Mouse (Mus musculus) G1E (cell line): Measurements from ENCODE around the gene Urb1. TPM values are rescaled to one million over a fixed set of nuclear protein-coding genes. Genes with fewer than 3 reads are reported as not detected.

Experiments used
- ATAC-seq: 2 replicates; pipeline ENCODE4 v1.8.0; 2016; ENCODE audit warnings: mild to moderate bottlenecking; ENCODE audit not compliant: insufficient number of reproducible peaks, poor library complexity, low FRiP score, severe bottlenecking; ENCODE audit errors: extremely low read depth
- DNase-seq: peaks from one replicate; pipeline ENCODE4 v3.0.0; 2012; ENCODE audit warnings: low spot score
- H3K27me3 ChIP-seq: 2 replicates; pipeline ENCODE4 v1.6.1; 2012; ENCODE audit warnings: mild to moderate bottlenecking, low read length, inconsistent platforms; ENCODE audit not compliant: insufficient read depth
- H3K36me3 ChIP-seq: replicated peaks from 2 replicates; pipeline ENCODE3; 2012; ENCODE audit warnings: mild to moderate bottlenecking, inconsistent platforms
- H3K4me1 ChIP-seq: 2 replicates; pipeline ENCODE4 v1.6.1; 2012; ENCODE audit warnings: low read depth, low read length, inconsistent platforms, mixed read lengths; ENCODE audit not compliant: insufficient read depth
- H3K4me3 ChIP-seq: 2 replicates; pipeline ENCODE4 v1.5.1; 2012; ENCODE audit warnings: low read depth, mild to moderate bottlenecking, inconsistent platforms, low read length, moderate library complexity, mixed read lengths
- H3K9me3 ChIP-seq: replicated peaks from 2 replicates; pipeline ENCODE4 v1.6.1; 2012; ENCODE audit warnings: inconsistent platforms
- CTCF ChIP-seq: IDR thresholded peaks from 2 replicates; pipeline ENCODE4 v1.5.1; 2012; ENCODE audit warnings: low read depth, low read length, inconsistent platforms, mixed read lengths
- GATA1 ChIP-seq: IDR thresholded peaks from 2 replicates; pipeline ENCODE4 v1.6.1; 2012; ENCODE audit warnings: borderline replicate concordance, low read length, inconsistent platforms, mixed read lengths
- GATA2 ChIP-seq: IDR thresholded peaks from 2 replicates; pipeline ENCODE4 v1.6.1; 2012; ENCODE audit warnings: low read depth, low read length, inconsistent platforms, borderline replicate concordance
- POLR2AphosphoS5 ChIP-seq: IDR thresholded peaks from 2 replicates; pipeline ENCODE4 v1.6.1; 2012; ENCODE audit warnings: low read depth, low read length, inconsistent platforms; ENCODE audit not compliant: insufficient replicate concordance
- TAL1 ChIP-seq: conservative IDR thresholded peaks from 2 replicates; pipeline ENCODE4 v1.6.1; 2012; ENCODE audit warnings: low read depth, low read length, inconsistent platforms, mixed read lengths
- polyA plus RNA-seq: library from polyadenylated mRNA; stranded (reverse); fragments of >175 nt; gene quantifications from 2 replicates; pipeline ENCODE4 v1.2.3, GENCODE M21; 2012
- total RNA-seq, 2 experiments: library from RNA; stranded (forward) in 1 of 2; stranded (reverse) in 1 of 2; fragments of 200-1000 nt in 1 of 2; fragments of >200 nt in 1 of 2; fragmentation: Nextera tagmentation in 1 of 2; gene quantifications; 2 replicates each; pipeline ENCODE4 v1.2.3; 2014 to 2017

Urb1 gene
- total and polyA plus RNA-seq, 3 experiments, result 9.8 to 24.2 (median 10.9) TPM

GRCm38 (mm10) chr16:90848697-90849096, 38.5 kb upstream of the Urb1 start:
- Histone ChIP-seq H3K9me3 (no peaks in the 10 kb centered on the region), H3K27me3 (peaks cover 5% of the 10 kb centered on the region; the same call in 1 of the 2 replicates), H3K36me3 (no peaks in the 10 kb centered on the region), H3K4me1 (no peaks in the 10 kb centered on the region), H3K4me3 (no peak overlapping the region)
- DNase-seq (no peak), ATAC-seq (no peak)
- TF ChIP-seq GATA1, result no peak
- TF ChIP-seq CTCF, result no peak
- no peak for TF ChIP-seq POLR2AphosphoS5
- TF ChIP-seq TAL1, result no peak
- TF ChIP-seq GATA2, result no peak

DNA sequence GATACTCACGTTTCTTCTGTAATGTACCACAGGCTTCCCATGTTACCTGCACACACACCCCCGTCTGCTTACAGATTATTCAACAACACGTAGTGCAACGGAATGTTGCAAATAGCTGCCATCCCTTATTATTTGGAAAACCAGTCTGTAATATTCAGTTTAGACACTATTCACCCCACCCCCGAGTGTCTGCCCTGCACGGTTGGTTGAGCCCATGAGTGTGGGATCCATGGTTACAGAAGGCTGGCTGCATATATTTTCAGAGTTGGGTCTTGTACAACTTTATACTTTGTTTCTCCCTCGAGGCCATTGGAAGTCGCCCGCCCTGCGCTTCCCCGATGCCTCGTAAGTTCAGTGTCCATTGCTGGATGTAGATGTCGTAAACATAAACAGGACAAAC, 35.4 kb upstream of the Urb1 start:
- peaks cover 5% of the 10 kb centered on the region; the same call in 1 of the 2 replicates for H3K27me3 ChIP-seq
- TF ChIP-seq CTCF (no peak), GATA2 (no peak), POLR2AphosphoS5 (no peak), GATA1 (no peak), TAL1 (no peak)
- H3K4me3 ChIP-seq, result no peak overlapping the region
- H3K9me3 ChIP-seq, result no peaks in the 10 kb centered on the region
- DNase-seq (no peak), ATAC-seq (no peak)
- H3K4me1 ChIP-seq, result no peaks in the 10 kb centered on the region
- no peaks in the 10 kb centered on the region for H3K36me3 ChIP-seq

GRCm38 (mm10) chr16:90845038-90845437, 34.8 kb upstream of the Urb1 start:
- Histone ChIP-seq H3K4me3 (no peak overlapping the region), H3K27me3 (peaks cover 5% of the 10 kb centered on the region; the same call in 1 of the 2 replicates), H3K4me1 (no peaks in the 10 kb centered on the region), H3K9me3 (no peaks in the 10 kb centered on the region), H3K36me3 (no peaks in the 10 kb centered on the region)
- DNase-seq (no peak), ATAC-seq (no peak)
- TF ChIP-seq TAL1 (no peak), CTCF (no peak), GATA2 (no peak), POLR2AphosphoS5 (no peak), GATA1 (no peak)

DNA sequence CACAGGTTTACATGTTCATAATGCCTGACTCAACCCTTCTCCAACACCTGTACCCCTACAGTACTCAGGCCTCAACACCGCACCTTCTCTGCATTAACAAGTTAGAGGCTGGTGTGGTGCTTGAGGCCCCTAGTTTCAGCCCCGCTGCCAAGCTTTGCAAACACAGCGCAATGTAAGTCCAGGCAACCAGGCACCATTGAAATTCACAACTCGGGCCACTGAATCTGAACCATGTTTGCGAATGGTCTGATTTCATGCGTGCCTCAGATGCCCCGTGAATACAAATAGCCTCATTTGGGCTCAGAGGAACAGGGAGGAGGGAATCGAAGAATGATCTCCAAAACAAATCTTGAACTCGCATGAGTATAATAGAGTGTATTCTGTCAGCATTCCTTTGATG, 32.0 kb upstream of the Urb1 start:
- no peak overlapping the region for H3K4me3 ChIP-seq
- no peaks in the 10 kb centered on the region for H3K4me1 ChIP-seq
- no peak for DNase-seq
- no peaks in the 10 kb centered on the region for H3K36me3 ChIP-seq
- H3K9me3 ChIP-seq, result no peaks in the 10 kb centered on the region
- TF ChIP-seq POLR2AphosphoS5 (no peak), GATA2 (no peak), TAL1 (no peak), CTCF (no peak), GATA1 (no peak)
- ATAC-seq, result no peak
- H3K27me3 ChIP-seq, result peaks cover 7% of the 10 kb centered on the region

DNA sequence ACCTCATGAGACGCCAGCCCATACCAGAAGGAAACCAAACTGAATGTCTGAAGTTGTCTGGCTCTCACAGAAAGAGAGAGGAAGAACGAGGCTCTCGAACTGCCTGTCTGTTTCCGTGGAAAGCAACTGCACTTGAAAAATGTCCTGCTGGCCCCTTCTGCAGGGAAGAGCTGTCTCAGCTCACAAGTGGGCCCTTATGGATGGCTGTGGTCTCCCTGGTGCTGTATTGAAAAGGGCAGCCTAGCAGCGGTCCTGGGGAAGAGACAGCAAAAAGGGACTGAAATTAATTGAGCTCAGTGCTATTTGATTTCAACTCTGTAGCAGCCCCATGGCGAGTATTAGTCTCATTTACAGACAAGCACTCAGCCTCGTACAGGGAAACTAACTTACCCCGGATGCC, 27.2 kb upstream of the Urb1 start:
- no peak for DNase-seq
- H3K4me1 ChIP-seq, result no peaks in the 10 kb centered on the region
- TF ChIP-seq TAL1, result no peak
- TF ChIP-seq POLR2AphosphoS5, result no peak
- no peak for TF ChIP-seq GATA2
- no peak for TF ChIP-seq GATA1
- no peak for TF ChIP-seq CTCF
- H3K9me3 ChIP-seq, result no peaks in the 10 kb centered on the region
- peaks cover 14% of the 10 kb centered on the region for H3K27me3 ChIP-seq
- H3K36me3 ChIP-seq, result no peaks in the 10 kb centered on the region
- no peak overlapping the region for H3K4me3 ChIP-seq
- ATAC-seq, result no peak

- DNase-seq (no peak), ATAC-seq (no peak)
- no peak for TF ChIP-seq GATA1
- no peak for TF ChIP-seq GATA2
- no peak for TF ChIP-seq TAL1
- TF ChIP-seq CTCF, result no peak
- no peak for TF ChIP-seq POLR2AphosphoS5
- H3K4me3 ChIP-seq, result no peak overlapping the region
- H3K27me3 ChIP-seq, result peaks cover 31% of the 10 kb centered on the region
- H3K4me1 ChIP-seq, result no peaks in the 10 kb centered on the region
- no peaks in the 10 kb centered on the region for H3K36me3 ChIP-seq
- H3K9me3 ChIP-seq, result peaks cover 8% of the 10 kb centered on the region
Observed at GRCm38 (mm10) chr16:90833041-90833791, 23.0 kb upstream of the Urb1 start.
